Mouse (Mus musculus) midbrain, embryonic 14.5 days (tissue): ENCODE measurements around the gene Rgs17. TPM values are rescaled to one million over a fixed set of nuclear protein-coding genes. Genes with fewer than 3 reads are reported as not detected.

ENCODE experiments used
- ATAC-seq: fragments of 200-750 bp; cut with Nextera tagmentation; 2 replicates; pipeline ENCODE4 v1.8.0; 2017; ENCODE audit warnings: moderate number of reproducible peaks, moderate library complexity; ENCODE audit not compliant: low FRiP score, low TSS enrichment
- DNase-seq: peaks from one replicate; pipeline ENCODE4 v3.0.0-alpha.2; 2015
- H3K27ac ChIP-seq: fragments of 300-500 bp; sonication (generic); replicated peaks from 2 replicates; pipeline ENCODE4 v1.5.1; 2014; ENCODE audit warnings: mild to moderate bottlenecking, low read depth, low read length, moderate library complexity
- H3K27me3 ChIP-seq: fragments of 300-500 bp; sonication (generic); 2 replicates; pipeline ENCODE4 v1.6.1; 2014; ENCODE audit warnings: low read length, control low read depth, mixed read lengths; ENCODE audit not compliant: control insufficient read depth, insufficient read depth
- H3K36me3 ChIP-seq: fragments of 300-500 bp; sonication (generic); 2 replicates; pipeline ENCODE4 v1.6.1; 2014; ENCODE audit warnings: low read length, control low read depth; ENCODE audit not compliant: control insufficient read depth, insufficient read depth
- H3K4me1 ChIP-seq: fragments of 300-500 bp; sonication (generic); 2 replicates; pipeline ENCODE4 v1.6.1; 2014; ENCODE audit warnings: mild to moderate bottlenecking, antibody characterized with exemption, low read length, control low read depth; ENCODE audit not compliant: control insufficient read depth, insufficient read depth
- H3K4me2 ChIP-seq: fragments of 300-500 bp; sonication (generic); 2 replicates; pipeline ENCODE4 v1.6.1; 2014; ENCODE audit warnings: mild to moderate bottlenecking, low read length, moderate library complexity
- H3K4me3 ChIP-seq: fragments of 300-500 bp; sonication (generic); replicated peaks from 2 replicates; pipeline ENCODE4 v1.5.1; 2014; ENCODE audit warnings: low read depth, low read length
- H3K9ac ChIP-seq: fragments of 300-500 bp; sonication (generic); replicated peaks from 2 replicates; pipeline ENCODE4 v1.6.1; 2014; ENCODE audit warnings: mild to moderate bottlenecking, low read length, moderate library complexity
- H3K9me3 ChIP-seq: fragments of 300-500 bp; sonication (generic); 2 replicates; pipeline ENCODE4 v1.6.1; 2016; ENCODE audit warnings: low read length, control low read depth, mixed read lengths; ENCODE audit not compliant: control insufficient read depth
- WGBS: fragments of 180-500 bp; shearing (Covaris S2); extraction: QIAGEN DNeasy Blood & Tissue Kit; methylation state at CpG from one replicate; pipeline ENCODE4 v1.1.7; 2014; 5-methylcytosine and 5-hydroxymethylcytosine counted together
- polyA plus RNA-seq: library from polyadenylated mRNA; unstranded; fragments of >200 nt; fragmentation: Nextera tagmentation; extraction: Ambion mirVana; gene quantifications from 2 replicates; pipeline ENCODE4 v1.2.1, GENCODE M21; 2014

Gene Rgs17
- polyA plus RNA-seq, 1 experiment from 2014 or later: 22.1 TPM

DNA sequence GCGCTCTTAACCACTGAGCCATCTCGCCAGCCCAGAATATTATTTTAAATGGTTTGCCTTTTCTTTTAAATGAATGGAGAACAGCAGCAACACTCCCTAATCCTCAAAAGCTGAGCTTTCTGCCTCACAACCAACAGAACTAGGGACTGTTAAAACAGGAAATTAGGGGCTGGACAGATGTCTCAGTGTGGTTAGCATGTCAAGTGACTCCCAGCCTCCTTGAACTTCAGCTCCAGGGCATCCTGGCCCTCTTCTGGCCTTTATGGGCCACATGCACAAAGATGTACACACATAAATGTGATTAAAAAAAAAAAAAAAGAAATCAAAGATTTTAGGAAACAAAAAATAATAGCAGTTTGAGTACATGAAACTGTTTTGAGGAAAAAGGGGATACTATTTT lies 106.2 kb downstream of the Rgs17 start:
- no peaks in the 10 kb centered on the region for H3K4me1 ChIP-seq
- H3K9me3 ChIP-seq: no peaks in the 10 kb centered on the region
- no peak overlapping the region for H3K4me2 ChIP-seq
- H3K9ac ChIP-seq: no peak overlapping the region
- H3K27me3 ChIP-seq: no peaks in the 10 kb centered on the region
- peaks cover 82% of the 10 kb centered on the region for H3K36me3 ChIP-seq
- no peak overlapping the region for H3K27ac ChIP-seq
- DNase-seq: no peak
- 99% methylated on average over 2 of the region's 2 CpGs for WGBS
- no peak for ATAC-seq
- no peak overlapping the region for H3K4me3 ChIP-seq

DNA sequence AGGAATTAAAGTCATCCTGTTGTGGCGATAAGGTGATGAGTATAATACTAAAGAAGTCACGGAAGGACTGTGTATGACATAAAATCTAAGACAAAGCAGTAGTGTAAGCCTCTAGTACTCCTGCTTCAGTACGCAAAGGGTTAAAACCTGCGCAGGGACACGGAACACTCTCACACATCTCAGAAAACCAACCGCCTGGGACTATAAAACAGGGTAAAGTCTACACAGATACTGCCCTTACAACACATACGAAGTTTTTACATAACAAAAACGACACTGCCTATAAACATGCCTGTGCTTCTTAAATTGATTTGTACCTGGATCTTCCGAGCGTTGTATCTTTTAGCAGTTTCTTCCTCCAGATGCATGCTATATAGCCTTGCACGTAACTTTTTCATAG lies 108.5 kb downstream of the Rgs17 start:
- no peaks in the 10 kb centered on the region for H3K27me3 ChIP-seq
- H3K4me1 ChIP-seq: no peaks in the 10 kb centered on the region
- H3K27ac ChIP-seq: no peak overlapping the region
- ATAC-seq (no peak), DNase-seq (no peak)
- H3K4me3 ChIP-seq: no peak overlapping the region
- WGBS: 95% methylated on average over 11 of the region's 11 CpGs
- peaks cover 66% of the 10 kb centered on the region for H3K36me3 ChIP-seq
- H3K9ac ChIP-seq: no peak overlapping the region
- no peak overlapping the region for H3K4me2 ChIP-seq
- no peaks in the 10 kb centered on the region for H3K9me3 ChIP-seq

DNA sequence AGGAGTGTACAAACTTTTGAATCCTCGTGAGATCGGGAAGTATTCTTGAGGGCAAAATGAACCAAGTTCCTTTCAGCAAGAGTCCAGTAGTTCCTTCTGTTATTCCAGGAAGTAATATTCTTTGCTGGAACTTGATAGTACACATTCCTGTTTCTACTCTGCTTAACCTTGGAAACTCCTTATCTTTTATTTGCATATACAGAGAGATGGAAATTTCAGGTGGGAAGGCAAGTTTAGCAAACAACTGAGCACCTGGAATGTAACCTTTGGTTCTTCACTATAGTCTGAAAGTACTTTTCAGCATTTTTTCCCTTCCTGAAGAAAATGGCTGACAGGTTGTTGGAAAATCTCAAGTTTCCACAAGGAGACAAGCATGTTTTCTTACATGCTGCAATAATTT lies 114.5 kb downstream of the Rgs17 start:
- H3K9me3 ChIP-seq: no peaks in the 10 kb centered on the region
- WGBS: 87% methylated on average over 2 of the region's 2 CpGs
- no peak for DNase-seq
- no peak overlapping the region for H3K4me3 ChIP-seq
- peaks cover 16% of the 10 kb centered on the region for H3K4me1 ChIP-seq
- no peak overlapping the region for H3K4me2 ChIP-seq
- no peak for ATAC-seq
- peaks cover 13% of the 10 kb centered on the region for H3K36me3 ChIP-seq
- H3K9ac ChIP-seq: no peak overlapping the region
- H3K27me3 ChIP-seq: no peaks in the 10 kb centered on the region
- H3K27ac ChIP-seq: no peak overlapping the region

DNA sequence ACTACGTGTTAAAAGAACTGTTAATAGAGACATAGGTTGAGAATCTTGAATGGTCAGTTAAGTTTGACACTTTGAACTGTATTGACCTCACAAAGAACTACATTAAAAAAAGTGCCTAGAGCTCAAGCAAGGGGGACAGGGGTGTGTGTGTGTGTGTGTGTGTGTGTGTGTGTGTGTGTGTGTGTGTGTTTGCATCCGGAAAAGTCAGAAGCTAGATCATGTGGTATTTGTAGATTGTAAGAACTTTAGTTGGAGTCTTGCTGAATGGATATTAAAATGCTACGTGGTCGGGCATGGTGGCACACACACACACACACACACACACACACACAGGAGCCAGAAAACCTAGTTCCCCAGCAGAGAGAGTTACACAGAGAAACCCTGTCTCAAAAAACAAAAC lies 115.2 kb downstream of the Rgs17 start:
- no peak for ATAC-seq

DNA sequence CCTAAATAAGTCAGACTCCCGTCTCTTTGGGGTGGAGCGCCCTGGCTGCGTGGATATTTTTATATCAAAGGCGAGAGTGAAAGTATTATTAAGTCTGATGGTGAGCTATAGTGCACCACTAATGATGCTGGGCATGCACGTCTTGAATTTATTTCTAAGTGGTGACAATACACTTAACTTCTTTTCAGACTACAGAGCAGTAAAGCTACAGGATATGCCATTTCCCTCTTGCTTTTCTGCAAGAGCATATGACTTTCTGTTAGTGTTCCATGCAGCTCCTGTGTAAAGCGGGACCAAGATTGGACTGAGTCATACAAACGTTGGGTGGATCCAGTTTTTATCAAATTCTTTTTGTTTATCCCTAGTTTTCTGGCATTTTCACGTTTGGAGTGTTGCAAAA lies 115.8 kb downstream of the Rgs17 start:
- WGBS: 17% methylated on average over 8 of the region's 8 CpGs
- H3K27ac ChIP-seq: peak overlapping the region; percentile 85
- DNase-seq (no peak), ATAC-seq (no peak)
- peak overlapping the region; percentile 97 for H3K4me2 ChIP-seq
- H3K9me3 ChIP-seq: no peaks in the 10 kb centered on the region
- no peaks in the 10 kb centered on the region for H3K27me3 ChIP-seq
- H3K4me1 ChIP-seq: peaks cover 17% of the 10 kb centered on the region
- 0 out of 2 replicates have a peak, but pooled peaks cover 5% of the 10 kb centered on the region for H3K36me3 ChIP-seq
- H3K9ac ChIP-seq: peak overlapping the region; percentile 59
- H3K4me3 ChIP-seq: peak overlapping the region; percentile 63

More for the DNA sequence above, 115.2 kb downstream of the Rgs17 start:
- Histone ChIP-seq H3K9ac (no peak overlapping the region), H3K27me3 (no peaks in the 10 kb centered on the region), H3K4me2 (no peak overlapping the region), H3K4me3 (no peak overlapping the region), H3K9me3 (no peaks in the 10 kb centered on the region), H3K27ac (no peak overlapping the region), H3K4me1 (peaks cover 17% of the 10 kb centered on the region), H3K36me3 (peaks cover 6% of the 10 kb centered on the region; the same call in 1 of the 2 replicates)
- 69% methylated on average over 4 of the region's 4 CpGs for WGBS
- no peak for DNase-seq

DNA sequence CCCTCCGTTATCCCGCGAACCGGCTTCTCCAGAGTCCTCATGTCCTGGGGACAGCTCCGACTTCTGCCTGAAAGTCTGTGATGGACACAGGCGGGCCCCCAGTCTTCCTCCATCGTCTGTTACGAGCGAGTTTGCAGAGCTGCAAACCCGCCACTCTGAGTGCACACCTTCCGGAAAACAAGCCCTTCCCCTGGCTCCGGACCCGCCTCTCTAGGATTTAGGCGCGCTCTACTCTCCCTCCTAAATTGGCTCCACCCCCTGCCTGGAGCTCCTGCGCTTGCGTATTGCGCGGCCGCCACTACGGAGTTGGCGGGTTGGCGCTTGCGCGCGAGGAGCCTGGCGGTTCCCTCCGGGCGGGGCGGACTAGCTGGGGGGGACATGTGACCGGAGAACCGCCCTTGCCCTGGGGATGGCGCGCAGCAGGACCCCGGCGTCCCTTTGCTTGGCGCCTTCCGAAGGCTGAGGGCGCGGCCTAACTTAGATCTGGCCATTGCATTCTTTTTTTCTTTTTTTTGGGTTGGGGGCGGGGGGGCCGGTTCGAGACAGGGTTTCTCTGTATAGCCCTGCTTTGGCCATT lies 116.4 kb downstream of the Rgs17 start:
- ATAC-seq: peak; percentile 94
- peak overlapping the region; percentile 85 for H3K27ac ChIP-seq
- under 1% methylated on average over 43 of the region's 43 CpGs for WGBS
- H3K9ac ChIP-seq: peak overlapping the region; percentile 59
- H3K4me2 ChIP-seq: peak overlapping the region; percentile 97
- peak overlapping the region; percentile 63 for H3K4me3 ChIP-seq
- H3K27me3 ChIP-seq: no peaks in the 10 kb centered on the region
- H3K9me3 ChIP-seq: no peaks in the 10 kb centered on the region
- peak; percentile 98 for DNase-seq
- peaks cover 17% of the 10 kb centered on the region for H3K4me1 ChIP-seq
- H3K36me3 ChIP-seq: peaks cover 8% of the 10 kb centered on the region; the same call in 1 of the 2 replicates

DNA sequence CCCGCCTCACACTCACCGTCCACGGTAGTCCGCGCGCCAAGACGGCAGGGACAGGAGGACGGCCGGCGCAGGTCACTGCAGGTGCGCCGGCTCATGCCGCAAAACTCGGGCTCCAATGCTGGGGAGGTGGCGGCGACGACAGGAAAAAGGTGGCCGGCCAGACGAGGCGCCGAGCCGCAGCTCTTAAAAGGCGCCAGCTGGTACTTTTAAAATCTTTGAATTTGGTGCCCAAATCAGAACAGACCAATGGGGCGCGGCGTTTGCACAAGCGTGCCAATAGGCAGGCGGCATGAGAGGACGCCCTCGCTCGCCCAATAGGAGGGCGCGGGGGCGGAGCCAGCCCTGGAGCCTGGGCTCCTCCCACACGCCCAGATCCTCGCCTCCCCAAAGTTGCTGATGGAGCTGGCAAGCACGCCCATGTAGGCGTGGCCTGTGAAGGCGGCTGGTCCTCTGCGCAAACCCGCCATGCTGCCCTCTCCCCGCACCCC lies 116.9 kb downstream of the Rgs17 start, which contains the start of gene Fbxo5:
Gene Fbxo5 (minus strand): TSS at position 358 of the 488 bp plus-strand sequence.
- Histone ChIP-seq H3K9me3 (no peaks in the 10 kb centered on the region), H3K4me2 (peak within 1 kb of the TSS; percentile 97), H3K27ac (peak within 1 kb of the TSS; percentile 85), H3K9ac (peak within 1 kb of the TSS; percentile 59), H3K4me1 (peaks cover 17% of the 10 kb centered on the region), H3K36me3 (peaks cover 8% of the 10 kb centered on the region; the same call in 1 of the 2 replicates), H3K27me3 (no peaks in the 10 kb centered on the region), H3K4me3 (peak within 1 kb of the TSS; percentile 63)
- ATAC-seq (peak; percentile 98), DNase-seq (peak; percentile 99)
- under 1% methylated on average over 42 of the region's 42 CpGs for WGBS

DNA sequence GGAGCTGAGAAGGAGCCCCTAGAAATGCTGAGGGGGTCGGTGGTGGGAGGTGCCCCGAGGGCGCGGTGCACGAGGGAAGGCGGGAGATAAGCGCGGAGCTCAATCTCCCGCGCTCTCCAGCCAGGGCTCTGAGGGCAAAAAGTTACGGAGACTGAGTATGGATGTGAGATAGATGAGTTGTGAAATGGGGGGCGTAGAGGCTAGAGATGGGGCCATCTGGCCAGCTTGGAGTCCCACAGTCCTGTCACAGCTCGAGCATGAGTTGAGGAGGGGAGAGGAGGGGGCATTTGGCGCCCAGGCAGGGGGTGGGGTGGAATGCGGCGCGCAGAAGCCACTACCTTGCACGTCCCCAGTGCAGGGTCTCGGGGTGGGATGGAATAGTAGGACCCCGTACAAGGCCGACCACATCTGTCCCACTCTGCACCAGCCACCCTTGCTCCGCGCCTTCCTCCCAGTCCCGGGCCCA lies 117.5 kb downstream of the Rgs17 start:
- Histone ChIP-seq H3K36me3 (peaks cover 13% of the 10 kb centered on the region; the same call in 1 of the 2 replicates), H3K9ac (peak overlapping the region; percentile 14; the same call in 1 of the 2 replicates), H3K4me3 (peak overlapping the region; percentile 63), H3K4me1 (peaks cover 17% of the 10 kb centered on the region), H3K4me2 (peak overlapping the region; percentile 97), H3K9me3 (no peaks in the 10 kb centered on the region), H3K27me3 (no peaks in the 10 kb centered on the region), H3K27ac (no peak overlapping the region)
- under 1% methylated on average over 23 of the region's 24 CpGs for WGBS
- DNase-seq (peak; percentile 9), ATAC-seq (peak; percentile 9)

DNA sequence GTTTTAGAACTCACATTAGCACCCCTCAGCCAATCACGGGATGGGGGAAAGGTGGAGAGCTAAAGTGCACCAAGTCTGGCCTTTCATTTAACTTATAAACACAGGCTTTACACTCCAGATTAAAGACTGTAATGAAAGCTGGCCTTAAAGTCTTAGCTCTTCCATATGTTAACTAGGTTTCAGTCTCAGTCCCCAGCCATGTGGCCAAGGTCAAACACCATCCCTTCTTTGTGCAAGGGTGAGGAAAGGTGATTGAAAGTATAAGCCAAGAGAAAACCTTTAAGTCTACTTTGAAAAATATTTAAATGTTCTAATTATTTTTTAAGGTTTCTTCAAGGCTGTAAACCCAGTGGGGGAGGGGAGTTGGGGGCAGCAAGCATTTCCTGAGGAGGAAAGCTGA lies 118.5 kb downstream of the Rgs17 start:
- H3K27me3 ChIP-seq: no peaks in the 10 kb centered on the region
- H3K4me3 ChIP-seq: peak overlapping the region; percentile 15
- H3K36me3 ChIP-seq: peaks cover 16% of the 10 kb centered on the region; the same call in 1 of the 2 replicates
- peaks cover 17% of the 10 kb centered on the region for H3K4me1 ChIP-seq
- ATAC-seq: no peak
- H3K9ac ChIP-seq: peak overlapping the region; percentile 2; the same call in 1 of the 2 replicates
- H3K4me2 ChIP-seq: peak overlapping the region; percentile 97
- H3K9me3 ChIP-seq: no peaks in the 10 kb centered on the region
- no peak overlapping the region for H3K27ac ChIP-seq
- DNase-seq: no peak
- 2% methylated on average over 1 of the region's 1 CpGs for WGBS
